Comparison of ENCODE assay signal across 22 mouse cellular contexts in the genomic region with DNA sequence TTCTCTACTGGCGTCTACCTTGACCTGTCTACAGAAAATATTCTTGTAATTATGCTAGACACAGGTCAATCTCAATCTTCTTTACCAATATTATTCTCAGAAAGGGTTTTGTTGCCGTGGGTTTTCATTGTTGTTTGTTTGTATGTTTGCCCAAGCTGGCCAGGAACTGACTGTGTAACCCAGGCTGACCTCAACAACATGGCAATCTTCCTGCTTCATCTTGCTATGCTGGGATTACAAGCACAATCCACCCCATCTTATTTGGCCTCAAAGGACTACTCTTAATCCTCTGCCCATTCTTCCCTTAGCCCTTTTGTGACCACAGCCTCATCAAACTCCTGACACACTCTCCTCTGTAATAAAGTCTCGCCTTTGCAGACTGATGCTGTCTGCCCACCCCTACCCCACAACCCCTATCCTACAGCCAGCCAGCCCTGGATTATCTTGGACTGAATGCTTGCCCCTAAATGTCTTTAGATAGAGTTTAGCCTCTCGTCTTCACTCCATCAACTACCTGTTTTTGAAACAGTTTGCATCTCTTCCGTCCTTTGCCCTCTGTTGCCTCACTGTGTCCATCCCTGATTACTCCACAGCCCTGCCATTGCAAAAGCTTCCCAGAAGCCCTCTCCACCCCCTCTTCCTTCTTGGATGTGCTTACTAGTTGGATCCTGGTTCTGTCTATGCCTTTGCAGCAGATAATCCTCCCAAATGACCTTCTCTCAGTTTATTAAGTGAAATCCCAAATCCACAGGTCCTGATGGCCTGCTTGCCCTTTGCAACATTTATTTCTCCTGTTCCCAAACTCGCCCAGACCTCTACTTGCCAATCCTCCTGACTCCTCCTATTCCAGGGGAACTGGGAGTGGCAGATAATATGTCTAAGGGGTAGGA. TPM values are rescaled to one million over a fixed set of nuclear protein-coding genes. Genes with fewer than 3 reads are reported as not detected.
DNase-seq lines count a peak whose midpoint lies in the region; ATAC-seq lines count a peak whose summit lies in the region.
"Had no signal": no experiment of that assay in that cellular context is flagged by ENCODE, and none has a peak within 500 bp of the region (broad histone marks: within the 10 kb centered on the region; RNA-seq: fewer than 3 reads in every experiment).

No protein-coding gene starts in this region.

- H3K27me3 ChIP-seq in forebrain, embryonic 12.5 days, result peaks cover 44% of the 10 kb centered on the region

- H3K4me2 ChIP-seq in forebrain, embryonic 12.5 days, result no peak overlapping the region
- H3K4me2 ChIP-seq: heart, embryonic 11.5 days; heart, embryonic 15.5 days; hindbrain, embryonic 14.5 days had no signal

- no peaks in the 10 kb centered on the region for H3K4me1 ChIP-seq in forebrain, embryonic 12.5 days
- H3K4me1 ChIP-seq: embryonic facial prominence, embryonic 10.5 days; heart, embryonic 15.5 days; hindbrain, embryonic 10.5 days had no signal

- WGBS in forebrain, embryonic 12.5 days, result 68% methylated on average over 6 of the region's 6 CpGs

- peak; percentile 78 for DNase-seq in heart, adult 11 months
- no peak for DNase-seq in heart, postnatal 14 days
- peak; percentile 20 for DNase-seq in lung, postnatal 36 days
- DNase-seq in lung, postnatal 14 days, result no peak
- DNase-seq: adrenal gland, postnatal 14 days; cerebellum, adult 2 months; gastrocnemius, postnatal 36 days; heart, adult 2 months had no signal

- intact Hi-C loops in heart, postnatal 14 days (cut with DNase I), result no loop called here

- no peak overlapping the region for H3K4me3 ChIP-seq in forebrain, embryonic 12.5 days (replicated peaks)
- H3K4me3 ChIP-seq: embryonic facial prominence, embryonic 10.5 days; heart, adult 2 months; heart, embryonic 15.5 days; hindbrain, embryonic 10.5 days had no signal

- peak; percentile 59 for ATAC-seq in granulocyte monocyte progenitor cell, adult 5-6 weeks (replicated peaks; ENCODE audit: poor library complexity, severe bottlenecking)
- ATAC-seq in megakaryocyte progenitor cell, adult 5-6 weeks (replicated peaks; ENCODE audit: poor library complexity), result peak; percentile 67; the same call in 1 of the 2 replicates
- ATAC-seq in forebrain, embryonic 12.5 days (ENCODE audit: low FRiP score), result no peak
- ATAC-seq: forebrain, embryonic 14.5 days had no signal

- H3K27ac ChIP-seq in forebrain, embryonic 12.5 days, result no peak overlapping the region
- H3K27ac ChIP-seq: embryonic facial prominence, embryonic 10.5 days; heart, adult 2 months; heart, embryonic 15.5 days; hindbrain, embryonic 10.5 days; hindbrain, embryonic 14.5 days had no signal

- H3K36me3 ChIP-seq in forebrain, embryonic 12.5 days (replicated peaks), result no peaks in the 10 kb centered on the region
- H3K36me3 ChIP-seq: embryonic facial prominence, embryonic 10.5 days; heart, embryonic 15.5 days; hindbrain, embryonic 10.5 days had no signal

- H3K9me3 ChIP-seq in forebrain, embryonic 12.5 days, result no peaks in the 10 kb centered on the region
- H3K9me3 ChIP-seq: embryonic facial prominence, embryonic 10.5 days; heart, embryonic 15.5 days; hindbrain, embryonic 10.5 days had no signal

- H3K9ac ChIP-seq in forebrain, embryonic 12.5 days, result no peak overlapping the region
- H3K9ac ChIP-seq: heart, embryonic 15.5 days; hindbrain, embryonic 14.5 days had no signal

RNA-seq across cellular contexts. Expression of gene Wfdc21, which starts 0.9 kb away (rescaled TPM):
- total RNA-seq in heart, postnatal 14 days (2021), result under 1 TPM; 0.76 to 0.80 TPM
- 15.7 and 47.5 TPM in 2 replicates for total RNA-seq in granulocyte monocyte progenitor cell, adult 5-6 weeks (2014; fragmentation: Nextera tagmentation)
- 28.0 and 70.7 TPM in 2 replicates for total RNA-seq in granulocyte monocyte progenitor cell, adult 5-6 weeks (2017)
- total RNA-seq in megakaryocyte progenitor cell, adult 5-6 weeks (2015), result 110 and 215 TPM in 2 replicates
- 88.5 and 189 TPM in 2 replicates for total RNA-seq in megakaryocyte progenitor cell, adult 5-6 weeks (2017)
- not detected in 2 replicates for polyA plus RNA-seq in forebrain, embryonic 12.5 days (2016; fragmentation: Nextera tagmentation; extraction: Ambion mirVana)
- total RNA-seq: gastrocnemius, postnatal 36 days; heart, adult 2 months; heart, postnatal 25 days; MEL had no signal
- polyA plus RNA-seq: C2C12; embryonic facial prominence, embryonic 10.5 days; forebrain, embryonic 14.5 days; heart, embryonic 11.5 days; hindbrain, embryonic 10.5 days; hindbrain, embryonic 14.5 days had no signal

RNA-seq across cellular contexts. Expression of gene Heatr6, which starts 5.9 kb away (rescaled TPM):
- 1 to 10 TPM; 6.1 to 7.7 TPM for total RNA-seq in heart, postnatal 14 days (2021)
- 10.4 and 30.5 TPM in 2 replicates for total RNA-seq in granulocyte monocyte progenitor cell, adult 5-6 weeks (2014; fragmentation: Nextera tagmentation)
- 8.9 and 17.8 TPM in 2 replicates for total RNA-seq in granulocyte monocyte progenitor cell, adult 5-6 weeks (2017)
- 15.6 and 17.5 TPM in 2 replicates for total RNA-seq in megakaryocyte progenitor cell, adult 5-6 weeks (2015)
- total RNA-seq in megakaryocyte progenitor cell, adult 5-6 weeks (2017), result 13.7 and 16.2 TPM in 2 replicates
- 33.5 and 34.9 TPM in 2 replicates for polyA plus RNA-seq in forebrain, embryonic 12.5 days (2016; fragmentation: Nextera tagmentation; extraction: Ambion mirVana)

RNA-seq across cellular contexts. Expression of gene Wfdc18, which starts 38.8 kb away (rescaled TPM):
- total RNA-seq in heart, postnatal 14 days (2021), result not detected
- total RNA-seq in granulocyte monocyte progenitor cell, adult 5-6 weeks (2014; fragmentation: Nextera tagmentation), result not detected in 2 replicates
- not detected in 2 replicates for total RNA-seq in granulocyte monocyte progenitor cell, adult 5-6 weeks (2017)
- not detected in 2 replicates for total RNA-seq in megakaryocyte progenitor cell, adult 5-6 weeks (2015)
- total RNA-seq in megakaryocyte progenitor cell, adult 5-6 weeks (2017), result not detected in 2 replicates
- polyA plus RNA-seq in forebrain, embryonic 12.5 days (2016; fragmentation: Nextera tagmentation; extraction: Ambion mirVana), result not detected in 2 replicates
- total RNA-seq: adrenal gland, adult 18-20 months; adrenal gland, postnatal 14 days; gastrocnemius, adult 8-10 months; gastrocnemius, postnatal 36 days; heart, adult 2 months; heart, postnatal 25 days; MEL had no signal
- polyA plus RNA-seq: C2C12; embryonic facial prominence, embryonic 10.5 days; forebrain, embryonic 14.5 days; heart, adult 2 months; hindbrain, embryonic 10.5 days; hindbrain, embryonic 14.5 days had no signal

RNA-seq across cellular contexts. Expression of gene Wfdc17, which starts 43.8 kb away (rescaled TPM):
- total RNA-seq in heart, postnatal 14 days (2021), result 1 to 10 TPM; 2.2 to 3.1 TPM
- 8.9 TPM in 1 of 2 replicates, not detected in the other for total RNA-seq in granulocyte monocyte progenitor cell, adult 5-6 weeks (2014; fragmentation: Nextera tagmentation)
- 1.2 TPM in 1 of 2 replicates, not detected in the other for total RNA-seq in granulocyte monocyte progenitor cell, adult 5-6 weeks (2017)
- 3.0 and 6.0 TPM in 2 replicates for total RNA-seq in megakaryocyte progenitor cell, adult 5-6 weeks (2015)
- 1.7 TPM in 1 of 2 replicates, not detected in the other for total RNA-seq in megakaryocyte progenitor cell, adult 5-6 weeks (2017)
- not detected in 2 replicates for polyA plus RNA-seq in forebrain, embryonic 12.5 days (2016; fragmentation: Nextera tagmentation; extraction: Ambion mirVana)
- total RNA-seq: MEL had no signal
- polyA plus RNA-seq: C2C12; forebrain, embryonic 14.5 days had no signal

Comparison
In these comparisons a context has a peak if more than half of its experiments do, and no peak if none do; other contexts are left out.
1. DNase-seq: peak in heart, adult 11 months (single experiment) and lung, postnatal 36 days (single experiment); none in heart, postnatal 14 days (0 of 2) and lung, postnatal 14 days (single experiment).
2. RNA of gene Wfdc21, which starts 0.9 kb away (total RNA-seq): 88.5 to 215 TPM in megakaryocyte progenitor cell, adult 5-6 weeks and 15.7 to 70.7 TPM in granulocyte monocyte progenitor cell, adult 5-6 weeks; 0.76 to 0.80 TPM in heart, postnatal 14 days; every median in the first group is over 4 times any median in the second.